Mouse (Mus musculus) neural tube, embryonic 12.5 days (tissue): Measurements from ENCODE around the gene Ttll1. TPM values are rescaled to one million over a fixed set of nuclear protein-coding genes. Genes with fewer than 3 reads are reported as not detected.

Source experiments
- ATAC-seq: fragments of 200-750 bp; cut with Nextera tagmentation; 2 replicates; pipeline ENCODE4 v1.8.0; 2017; ENCODE audit warnings: low read depth, mild to moderate bottlenecking, moderate TSS enrichment, moderate library complexity; ENCODE audit not compliant: low FRiP score
- H3K27ac ChIP-seq: fragments of 300-500 bp; sonication (generic); 2 replicates; pipeline ENCODE4 v1.5.1; 2016
- H3K27me3 ChIP-seq: fragments of 300-500 bp; sonication (generic); replicated peaks from 2 replicates; pipeline ENCODE4 v1.6.1; 2016; ENCODE audit warnings: mild to moderate bottlenecking
- H3K36me3 ChIP-seq: fragments of 300-500 bp; sonication (generic); 2 replicates; pipeline ENCODE4 v1.6.1; 2016; ENCODE audit warnings: mild to moderate bottlenecking
- H3K4me1 ChIP-seq: fragments of 300-500 bp; sonication (generic); 2 replicates; pipeline ENCODE4 v1.6.1; 2016
- H3K4me2 ChIP-seq: fragments of 300-500 bp; sonication (generic); replicated peaks from 2 replicates; pipeline ENCODE4 v1.6.1; 2016; ENCODE audit warnings: mild to moderate bottlenecking
- H3K4me3 ChIP-seq: fragments of 300-500 bp; sonication (generic); 2 replicates; pipeline ENCODE4 v1.5.1; 2016
- H3K9ac ChIP-seq: fragments of 300-500 bp; sonication (generic); 2 replicates; pipeline ENCODE4 v1.6.1; 2016; ENCODE audit warnings: mild to moderate bottlenecking
- H3K9me3 ChIP-seq: fragments of 300-500 bp; sonication (generic); 2 replicates; pipeline ENCODE4 v1.6.1; 2016; ENCODE audit warnings: mild to moderate bottlenecking
- WGBS: fragments of 180-500 bp; shearing (Covaris S2); methylation state at CpG from one replicate; pipeline ENCODE4 v1.1.7; 2016; 5-methylcytosine and 5-hydroxymethylcytosine counted together
- polyA plus RNA-seq: library from polyadenylated mRNA; unstranded; fragments of >200 nt; fragmentation: Nextera tagmentation; extraction: Ambion mirVana; gene quantifications from 2 replicates; pipeline ENCODE4 v1.2.1, GENCODE M21; 2016

The Ttll1 gene
- polyA plus RNA-seq, result 74.8 and 77.8 TPM in 2 replicates

- Histone ChIP-seq H3K4me1 (peaks cover 13% of the 10 kb centered on the region; the same call in 1 of the 2 replicates), H3K27me3 (no peaks in the 10 kb centered on the region), H3K27ac (peak within 1 kb of the TSS; percentile 76), H3K4me3 (peak within 1 kb of the TSS; percentile 57), H3K4me2 (peak within 1 kb of the TSS; percentile 73), H3K9me3 (no peaks in the 10 kb centered on the region), H3K36me3 (no peaks in the 10 kb centered on the region), H3K9ac (peak within 1 kb of the TSS; percentile 70)
- ATAC-seq, result peak; percentile 95
- 14% methylated on average over 41 of the region's 41 CpGs for WGBS
Observed at GRCm38 (mm10) chr15:83510805-83511405, at the start of gene Ttll1. Gene Ttll1 (minus strand): TSS chr15:83510893.

- Histone ChIP-seq H3K4me2 (peak overlapping the region; percentile 74), H3K27me3 (no peaks in the 10 kb centered on the region), H3K4me1 (0 out of 2 replicates have a peak, but pooled peaks cover 4% of the 10 kb centered on the region), H3K9ac (peak overlapping the region; percentile 94), H3K27ac (peak overlapping the region; percentile 81), H3K9me3 (no peaks in the 10 kb centered on the region), H3K36me3 (peaks cover 20% of the 10 kb centered on the region), H3K4me3 (peak overlapping the region; percentile 85)
- 1% methylated on average over 74 of the region's 74 CpGs for WGBS
- peak; percentile 84 for ATAC-seq
Observed at GRCm38 (mm10) chr15:83555161-83555974, 44.7 kb upstream of the Ttll1 start.

- H3K36me3 ChIP-seq, result peaks cover 35% of the 10 kb centered on the region
- no peak overlapping the region for H3K27ac ChIP-seq
- no peak for ATAC-seq
- H3K9ac ChIP-seq, result no peak overlapping the region
- H3K27me3 ChIP-seq, result no peaks in the 10 kb centered on the region
- H3K4me3 ChIP-seq, result no peak overlapping the region
- no peak overlapping the region for H3K4me2 ChIP-seq
- no peaks in the 10 kb centered on the region for H3K9me3 ChIP-seq
- 0 out of 2 replicates have a peak, but pooled peaks cover 4% of the 10 kb centered on the region for H3K4me1 ChIP-seq
Observed at GRCm38 (mm10) chr15:83553831-83554230, 43.1 kb upstream of the Ttll1 start.

GRCm38 (mm10) chr15:83550137-83550536 is 39.4 kb upstream of the Ttll1 start:
- Histone ChIP-seq H3K4me1 (0 out of 2 replicates have a peak, but pooled peaks cover 4% of the 10 kb centered on the region), H3K36me3 (peaks cover 72% of the 10 kb centered on the region), H3K9ac (0 out of 2 replicates have a peak overlapping the region, but pooled peaks have one; percentile 33), H3K27me3 (no peaks in the 10 kb centered on the region), H3K9me3 (no peaks in the 10 kb centered on the region), H3K27ac (no peak overlapping the region), H3K4me3 (no peak overlapping the region), H3K4me2 (no peak overlapping the region)
- WGBS, result 77% methylated on average over 2 of the region's 2 CpGs
- no peak for ATAC-seq

- H3K27me3 ChIP-seq, result no peaks in the 10 kb centered on the region
- no peak overlapping the region for H3K4me2 ChIP-seq
- no peak for ATAC-seq
- no peak overlapping the region for H3K4me3 ChIP-seq
- WGBS, result 95% methylated on average over 8 of the region's 8 CpGs
- H3K9me3 ChIP-seq, result no peaks in the 10 kb centered on the region
- no peak overlapping the region for H3K27ac ChIP-seq
- H3K4me1 ChIP-seq, result no peaks in the 10 kb centered on the region
- no peak overlapping the region for H3K9ac ChIP-seq
- peaks cover 69% of the 10 kb centered on the region for H3K36me3 ChIP-seq
Observed at GRCm38 (mm10) chr15:83547144-83547543, 36.5 kb upstream of the Ttll1 start.

- H3K27me3 ChIP-seq, result no peaks in the 10 kb centered on the region
- H3K4me3 ChIP-seq, result no peak overlapping the region
- no peak overlapping the region for H3K27ac ChIP-seq
- no peak for ATAC-seq
- H3K9ac ChIP-seq, result no peak overlapping the region
- no peaks in the 10 kb centered on the region for H3K9me3 ChIP-seq
- peaks cover 60% of the 10 kb centered on the region for H3K36me3 ChIP-seq
- no peaks in the 10 kb centered on the region for H3K4me1 ChIP-seq
- WGBS, result 91% methylated on average over 7 of the region's 7 CpGs
- H3K4me2 ChIP-seq, result no peak overlapping the region
Observed at GRCm38 (mm10) chr15:83546029-83546428, 35.3 kb upstream of the Ttll1 start.

GRCm38 (mm10) chr15:83541647-83542287 is 31.1 kb upstream of the Ttll1 start:
- peaks cover 18% of the 10 kb centered on the region for H3K36me3 ChIP-seq
- H3K9me3 ChIP-seq, result no peaks in the 10 kb centered on the region
- no peak overlapping the region for H3K27ac ChIP-seq
- 81% methylated on average over 9 of the region's 9 CpGs for WGBS
- no peak for ATAC-seq
- no peak overlapping the region for H3K4me3 ChIP-seq
- no peak overlapping the region for H3K4me2 ChIP-seq
- no peaks in the 10 kb centered on the region for H3K27me3 ChIP-seq
- H3K9ac ChIP-seq, result no peak overlapping the region
- no peaks in the 10 kb centered on the region for H3K4me1 ChIP-seq

GRCm38 (mm10) chr15:83539905-83540304 is 29.2 kb upstream of the Ttll1 start:
- Histone ChIP-seq H3K4me1 (no peaks in the 10 kb centered on the region; the same call in 1 of the 2 replicates), H3K4me3 (no peak overlapping the region), H3K27me3 (no peaks in the 10 kb centered on the region), H3K27ac (no peak overlapping the region), H3K4me2 (no peak overlapping the region), H3K9ac (no peak overlapping the region), H3K36me3 (no peaks in the 10 kb centered on the region), H3K9me3 (no peaks in the 10 kb centered on the region)
- 81% methylated on average over 4 of the region's 4 CpGs for WGBS
- no peak for ATAC-seq

- Histone ChIP-seq H3K4me3 (no peak overlapping the region), H3K36me3 (no peaks in the 10 kb centered on the region), H3K27ac (no peak overlapping the region), H3K9me3 (no peaks in the 10 kb centered on the region), H3K4me2 (no peak overlapping the region), H3K4me1 (no peaks in the 10 kb centered on the region; the same call in 1 of the 2 replicates), H3K27me3 (no peaks in the 10 kb centered on the region), H3K9ac (no peak overlapping the region)
- no peak for ATAC-seq
- WGBS, result 94% methylated on average over 2 of the region's 2 CpGs
Observed at GRCm38 (mm10) chr15:83538855-83539254, 28.2 kb upstream of the Ttll1 start.

- H3K27me3 ChIP-seq, result no peaks in the 10 kb centered on the region
- no peaks in the 10 kb centered on the region; the same call in 1 of the 2 replicates for H3K4me1 ChIP-seq
- no peak for ATAC-seq
- H3K4me2 ChIP-seq, result no peak overlapping the region
- no peaks in the 10 kb centered on the region for H3K9me3 ChIP-seq
- no peak overlapping the region for H3K27ac ChIP-seq
- no peaks in the 10 kb centered on the region for H3K36me3 ChIP-seq
- H3K4me3 ChIP-seq, result no peak overlapping the region
- H3K9ac ChIP-seq, result no peak overlapping the region
- 83% methylated on average over 6 of the region's 6 CpGs for WGBS
Observed at GRCm38 (mm10) chr15:83535890-83536231, 25.2 kb upstream of the Ttll1 start.

GRCm38 (mm10) chr15:83534960-83535889 is 24.5 kb upstream of the Ttll1 start:
- no peaks in the 10 kb centered on the region for H3K36me3 ChIP-seq
- ATAC-seq, result no peak
- no peak overlapping the region for H3K4me2 ChIP-seq
- H3K9me3 ChIP-seq, result no peaks in the 10 kb centered on the region
- H3K9ac ChIP-seq, result no peak overlapping the region
- H3K27me3 ChIP-seq, result no peaks in the 10 kb centered on the region
- H3K4me3 ChIP-seq, result no peak overlapping the region
- 80% methylated on average over 17 of the region's 17 CpGs for WGBS
- no peak overlapping the region for H3K27ac ChIP-seq
- no peaks in the 10 kb centered on the region; the same call in 1 of the 2 replicates for H3K4me1 ChIP-seq
